Mouse (Mus musculus) cerebellum, adult 2 months (tissue): ENCODE results near the gene Pou3f1. TPM values are rescaled to one million over a fixed set of nuclear protein-coding genes. Genes with fewer than 3 reads are reported as not detected.

ENCODE experiments used
- DNase-seq, 2 experiments: peaks; one replicate each; pipeline ENCODE4 v3.0.0; 2021
- H3K27ac ChIP-seq: fragments of 200-500 bp; 2 replicates; pipeline ENCODE4 v1.5.1; 2012; ENCODE audit warnings: low read length, control low read depth, inconsistent platforms; ENCODE audit not compliant: insufficient read depth
- H3K27me3 ChIP-seq: fragments of 200-500 bp; 2 replicates; pipeline ENCODE4 v1.6.1; 2012; ENCODE audit warnings: inconsistent platforms, mild to moderate bottlenecking, low read length, moderate library complexity; ENCODE audit not compliant: control insufficient read depth, insufficient read depth
- H3K4me1 ChIP-seq: fragments of 200-500 bp; 2 replicates; pipeline ENCODE4 v1.6.1; 2011; ENCODE audit warnings: low read length; ENCODE audit not compliant: control insufficient read depth, insufficient read depth
- H3K4me3 ChIP-seq: fragments of 200-500 bp; replicated peaks from 2 replicates; pipeline ENCODE3; 2011; ENCODE audit warnings: mild to moderate bottlenecking, low read depth, low read length, control low read depth; ENCODE audit not compliant: insufficient read depth
- CTCF ChIP-seq: fragments of 200-500 bp; IDR thresholded peaks from 2 replicates; pipeline ENCODE4 v1.5.1; 2011; ENCODE audit warnings: low read depth, mild to moderate bottlenecking, control low read depth, low read length, moderate library complexity, borderline replicate concordance; ENCODE audit not compliant: insufficient read depth
- POLR2A ChIP-seq: fragments of 200-500 bp; IDR thresholded peaks from 2 replicates; pipeline ENCODE4 v1.6.1; 2011; ENCODE audit warnings: low read length, control low read depth, borderline replicate concordance; ENCODE audit not compliant: insufficient read depth
- WGBS: fragments of 180-500 bp; shearing (Covaris S2); methylation state at CpG from one replicate; pipeline ENCODE4 v1.1.7; 2018; 5-methylcytosine and 5-hydroxymethylcytosine counted together
- polyA plus RNA-seq: library from polyadenylated mRNA; depleted of rRNA; stranded (reverse); fragments of >200 nt; gene quantifications from 2 replicates; pipeline ENCODE4 v1.2.3, GENCODE M21; 2012; rRNA removed

The Pou3f1 gene
- 2.3 and 3.3 TPM in 2 replicates for polyA plus RNA-seq

- no peaks in the 10 kb centered on the region for H3K4me1 ChIP-seq
- H3K27me3 ChIP-seq, result peaks cover 12% of the 10 kb centered on the region; the same call in 1 of the 2 replicates
- H3K4me3 ChIP-seq, result peak within 1 kb of the TSS; percentile 29
- H3K27ac ChIP-seq, result no peak within 1 kb of the TSS
- 1% methylated on average over 15 of the region's 15 CpGs for WGBS
- peak in 1 of 2 experiments; percentile 18 for DNase-seq
- no peak for TF ChIP-seq CTCF
- TF ChIP-seq POLR2A, result no peak
Observed at GRCm38 (mm10) chr4:124656518-124656853, at the start of gene Pou3f1. Gene Pou3f1, plus strand, starts transcription at chr4:124656807.

DNA sequence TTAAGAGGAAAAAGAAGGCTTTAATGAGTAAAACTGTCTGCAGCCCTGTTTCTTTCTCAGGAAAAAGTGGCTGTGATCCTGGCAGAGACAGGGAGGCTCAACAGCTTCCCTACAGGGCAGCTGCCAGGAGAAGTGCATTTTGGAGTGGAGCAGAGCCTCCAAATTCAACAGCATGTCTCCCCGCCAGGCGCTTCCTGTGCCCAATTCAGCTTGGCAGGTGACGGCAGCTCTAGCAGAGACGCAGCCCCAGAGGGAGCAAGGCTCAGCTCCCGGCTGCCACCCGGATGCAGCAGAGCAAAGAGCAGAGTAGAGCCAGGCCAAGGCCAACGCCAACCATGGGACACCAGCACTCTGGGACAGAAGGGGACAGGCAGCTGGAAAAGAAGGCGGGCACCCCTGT, 49.4 kb upstream of the Pou3f1 start:
- Histone ChIP-seq H3K27ac (no peak overlapping the region), H3K4me3 (no peak overlapping the region), H3K27me3 (peaks cover 2% of the 10 kb centered on the region; the same call in 1 of the 2 replicates), H3K4me1 (no peaks in the 10 kb centered on the region)
- TF ChIP-seq CTCF, result no peak
- TF ChIP-seq POLR2A, result no peak
- 10% methylated on average over 8 of the region's 8 CpGs for WGBS
- peak; percentile 26 to 58 for DNase-seq

GRCm38 (mm10) chr4:124610066-124610465, 46.5 kb upstream of the Pou3f1 start:
- no peak for TF ChIP-seq POLR2A
- TF ChIP-seq CTCF, result no peak
- no peaks in the 10 kb centered on the region for H3K4me1 ChIP-seq
- WGBS, result 18% methylated on average over 2 of the region's 2 CpGs
- no peak for DNase-seq
- H3K27ac ChIP-seq, result no peak overlapping the region
- no peaks in the 10 kb centered on the region; the same call in 1 of the 2 replicates for H3K27me3 ChIP-seq
- H3K4me3 ChIP-seq, result no peak overlapping the region

GRCm38 (mm10) chr4:124610703-124611102, 45.9 kb upstream of the Pou3f1 start, which contains the start of gene 3100002H09Rik:
Gene 3100002H09Rik, minus strand, starts transcription at chr4:124610803.
- Histone ChIP-seq H3K4me1 (no peaks in the 10 kb centered on the region), H3K4me3 (no peak within 1 kb of the TSS), H3K27ac (no peak within 1 kb of the TSS), H3K27me3 (no peaks in the 10 kb centered on the region; the same call in 1 of the 2 replicates)
- TF ChIP-seq CTCF (no peak), POLR2A (no peak)
- no peak for DNase-seq
- WGBS, result 83% methylated on average over 2 of the region's 2 CpGs

DNA sequence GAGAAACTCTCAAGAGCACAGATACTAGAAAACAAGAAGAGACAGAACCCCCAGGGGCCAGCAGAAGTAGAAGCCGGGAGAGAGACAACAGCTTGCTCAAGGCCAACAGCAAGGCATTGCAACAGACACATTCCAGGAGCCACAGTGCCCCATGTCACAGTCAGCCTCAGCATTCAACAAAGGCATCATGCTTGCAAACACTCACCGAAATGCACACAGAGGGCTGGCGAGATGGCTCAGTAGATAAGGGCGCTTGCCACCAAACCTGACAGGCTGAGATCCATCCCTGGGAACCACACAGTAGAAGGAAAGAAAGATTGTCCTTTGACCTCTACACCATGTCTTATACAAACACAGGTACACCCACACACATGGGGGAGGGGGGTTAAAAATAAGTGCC, 44.8 kb upstream of the Pou3f1 start:
- TF ChIP-seq CTCF, result no peak

GRCm38 (mm10) chr4:124614189-124614588, 42.4 kb upstream of the Pou3f1 start:
- WGBS, result 24% methylated on average over 1 of the region's 1 CpGs
- Histone ChIP-seq H3K27ac (no peak overlapping the region), H3K27me3 (no peaks in the 10 kb centered on the region; the same call in 1 of the 2 replicates), H3K4me3 (no peak overlapping the region), H3K4me1 (no peaks in the 10 kb centered on the region)
- DNase-seq, result no peak
- no peak for TF ChIP-seq CTCF
- no peak for TF ChIP-seq POLR2A

More for the DNA sequence above, 44.8 kb upstream of the Pou3f1 start:
- H3K27me3 ChIP-seq, result no peaks in the 10 kb centered on the region; the same call in 1 of the 2 replicates
- no peak overlapping the region for H3K4me3 ChIP-seq
- H3K4me1 ChIP-seq, result no peaks in the 10 kb centered on the region
- no peak for DNase-seq
- 88% methylated on average over 4 of the region's 4 CpGs for WGBS
- no peak overlapping the region for H3K27ac ChIP-seq

DNA sequence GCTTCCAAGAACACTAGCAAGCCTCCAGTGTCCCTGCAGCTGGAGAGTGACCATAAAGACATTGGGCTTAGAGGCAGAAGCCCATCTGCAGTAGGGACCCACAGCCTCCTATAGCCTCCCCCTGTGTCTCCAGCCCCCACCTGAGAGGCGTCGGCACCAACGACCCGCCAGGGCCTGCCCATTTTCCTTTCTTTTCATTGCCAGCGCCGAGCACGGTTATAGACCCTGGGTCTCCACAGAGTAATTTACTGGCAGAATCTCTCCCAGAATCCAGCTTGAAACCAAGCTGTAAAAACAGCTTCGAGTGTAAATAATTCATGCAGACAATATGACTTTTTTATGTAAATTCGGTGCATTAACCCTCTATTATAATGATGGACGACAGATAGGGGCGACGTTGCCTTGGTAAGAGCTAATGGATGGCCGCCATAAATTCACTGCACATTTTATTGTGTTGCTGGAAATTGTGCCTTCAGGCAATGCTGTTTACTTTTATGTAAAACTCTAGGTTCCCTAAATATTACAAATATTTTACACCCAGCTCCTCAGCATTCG, 41.1 kb upstream of the Pou3f1 start:
- WGBS, result 64% methylated on average over 14 of the region's 14 CpGs
- Histone ChIP-seq H3K27ac (no peak overlapping the region), H3K27me3 (no peaks in the 10 kb centered on the region; the same call in 1 of the 2 replicates), H3K4me3 (no peak overlapping the region), H3K4me1 (no peaks in the 10 kb centered on the region)
- TF ChIP-seq CTCF (no peak), POLR2A (no peak)
- no peak for DNase-seq

GRCm38 (mm10) chr4:124615986-124616385, 40.6 kb upstream of the Pou3f1 start:
- no peak overlapping the region for H3K27ac ChIP-seq
- no peaks in the 10 kb centered on the region; the same call in 1 of the 2 replicates for H3K27me3 ChIP-seq
- H3K4me3 ChIP-seq, result no peak overlapping the region
- TF ChIP-seq CTCF, result no peak
- TF ChIP-seq POLR2A, result no peak
- no peaks in the 10 kb centered on the region for H3K4me1 ChIP-seq
- no peak for DNase-seq
- WGBS, result 58% methylated on average over 9 of the region's 9 CpGs
